Mouse (Mus musculus) spleen, adult 10 weeks (tissue): Measurements from ENCODE around the gene Mrps34. TPM values are rescaled to one million over a fixed set of nuclear protein-coding genes. Genes with fewer than 3 reads are reported as not detected.

Experiments used
- polyA plus RNA-seq: library from polyadenylated mRNA; stranded (reverse); fragments of 350-450 nt; fragmentation: Illumina TruSeq; extraction: RNeasy Lipid Tissue Mini Kit (QIAGEN cat#74804); gene quantifications from one replicate; pipeline ENCODE4 v1.2.3, GENCODE M21; 2015; ENCODE audit warnings: low replicate concordance; ENCODE audit not compliant: insufficient read depth

The Mrps34 gene
- polyA plus RNA-seq = 18.6 TPM

DNA sequence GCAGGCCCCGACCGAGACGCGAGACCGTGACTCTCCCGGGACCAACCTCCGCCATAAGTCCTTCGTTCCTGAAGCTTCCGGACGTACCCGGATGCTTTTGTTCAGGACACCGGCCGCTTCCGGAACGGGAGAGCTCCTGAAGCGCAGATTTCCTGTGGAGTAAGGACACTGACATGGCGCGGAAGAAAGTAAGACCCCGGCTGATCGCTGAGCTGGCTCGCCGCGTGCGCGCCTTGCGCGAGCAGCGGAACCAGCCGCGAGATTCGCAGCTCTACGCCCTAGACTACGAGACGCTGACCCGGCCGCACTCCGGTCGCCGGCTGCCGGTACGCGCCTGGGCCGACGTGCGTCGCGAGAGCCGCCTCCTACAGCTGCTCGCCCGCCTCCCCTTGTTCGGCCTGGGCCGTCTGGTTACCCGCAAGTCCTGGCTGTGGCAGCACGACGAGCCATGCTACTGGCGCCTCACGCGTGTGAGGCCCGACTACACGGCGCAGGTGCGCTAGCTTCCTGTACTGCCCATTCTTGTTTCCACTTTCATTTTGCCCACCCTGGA, at the start of gene Mrps34, which contains the start of gene Eme2:
Gene Mrps34, plus strand, starts transcription at position 122 of the 553 bp plus-strand sequence.
Gene Eme2, minus strand, starts transcription at position 93 of the 553 bp plus-strand sequence.

DNA sequence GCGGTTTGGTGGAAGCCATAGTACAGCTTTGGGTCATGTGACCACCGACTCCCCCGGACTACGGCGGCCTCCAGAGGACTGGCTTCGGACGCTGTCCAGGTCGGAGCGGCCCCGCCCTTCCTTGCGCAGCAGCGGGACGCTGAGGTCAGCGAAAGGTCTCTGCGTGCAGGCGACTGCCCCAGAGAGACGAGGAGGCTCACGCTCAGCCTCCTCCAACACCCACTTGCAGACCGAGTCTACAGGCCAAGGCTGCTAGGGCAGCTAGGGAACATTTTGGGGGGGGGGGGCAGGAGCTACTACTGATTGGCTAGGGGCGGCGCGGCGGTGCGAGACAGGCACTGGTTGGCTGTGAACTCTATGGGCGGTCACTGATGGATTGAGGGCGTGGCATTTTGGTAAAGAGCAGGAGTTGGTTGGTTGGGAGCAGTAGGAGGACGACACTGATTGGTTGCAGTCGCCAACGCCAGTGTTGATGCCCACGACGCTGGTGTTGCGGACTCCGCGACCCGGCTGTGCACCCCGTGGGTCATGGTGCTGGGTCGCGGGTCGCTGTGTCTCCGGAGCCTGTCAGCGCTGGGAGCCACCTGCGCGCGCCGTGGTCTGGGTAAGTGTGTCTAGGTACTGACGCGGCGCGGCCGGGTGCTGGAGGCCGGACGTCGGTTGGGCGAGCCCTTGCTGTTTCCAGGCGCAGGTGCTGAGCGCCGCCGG, 44.7 kb upstream of the Mrps34 start, which contains the start of gene Fahd1:
Gene Fahd1, minus strand, starts transcription at position 300 of the 708 bp plus-strand sequence.

DNA sequence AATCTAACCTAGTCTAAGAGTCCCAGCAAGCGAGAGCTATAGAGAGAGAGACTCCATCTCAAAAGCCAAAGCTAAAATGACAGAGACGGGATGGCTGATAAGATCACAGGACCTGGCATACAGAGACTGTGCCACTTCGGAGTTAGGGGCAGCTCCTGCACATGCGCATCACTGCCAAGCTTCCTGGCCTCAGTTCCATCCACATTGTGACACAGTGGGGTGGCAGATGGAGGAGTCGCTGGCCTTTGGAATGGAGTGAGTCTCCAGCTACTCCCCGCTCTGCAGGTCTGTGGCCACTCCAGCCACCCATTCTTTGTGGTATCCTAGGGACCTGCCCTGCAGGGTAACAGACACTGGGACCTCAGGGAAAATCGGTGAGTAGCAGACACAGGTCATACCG, 29.1 kb upstream of the Mrps34 start, which contains the start of gene Igfals:
Gene Igfals, plus strand, starts transcription at position 222 of the 400 bp plus-strand sequence.

DNA sequence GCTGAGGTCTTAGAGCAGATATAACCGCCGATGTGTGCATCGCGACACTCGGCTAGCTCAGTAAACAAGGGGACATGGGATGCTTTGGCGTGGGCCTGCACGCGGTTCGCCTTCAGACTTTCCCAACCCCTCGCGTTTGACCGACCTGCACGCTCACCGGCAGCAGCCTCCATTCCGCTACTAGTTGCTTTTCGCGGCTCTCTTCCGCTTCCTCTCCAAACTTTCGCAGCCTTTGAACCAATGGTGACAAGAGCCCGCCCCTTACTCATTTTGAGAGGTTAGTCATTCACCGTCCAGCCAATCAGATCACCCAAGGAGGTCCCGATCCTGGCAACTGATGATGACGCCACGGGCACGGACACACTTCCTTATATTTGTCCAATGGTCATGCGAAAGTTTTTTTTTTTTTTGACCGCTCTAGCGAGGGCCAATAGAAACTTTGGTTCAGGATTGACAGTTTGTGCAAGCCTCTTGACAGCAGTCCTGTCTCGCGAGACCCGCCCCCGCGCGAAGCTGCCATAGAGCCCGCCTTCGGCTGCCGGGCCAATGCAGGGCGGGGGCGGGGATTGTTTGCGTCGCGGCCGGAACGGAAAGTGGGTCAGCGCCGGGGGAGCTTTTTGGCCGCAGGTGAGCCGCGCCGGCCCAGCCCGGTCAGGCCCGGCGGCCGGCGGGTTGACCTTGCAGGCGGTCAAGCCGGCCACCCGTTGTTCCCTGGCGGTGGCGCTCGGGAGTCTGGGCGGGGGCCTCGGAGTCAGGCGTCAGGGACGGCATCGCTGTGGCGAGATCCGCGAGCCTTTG, 8.6 kb upstream of the Mrps34 start, which contains the start of the genes Nubp2 and Spsb3:
Gene Nubp2, minus strand, starts transcription at position 216 of the 798 bp plus-strand sequence.
Gene Spsb3, plus strand, starts transcription at position 510 of the 798 bp plus-strand sequence.

DNA sequence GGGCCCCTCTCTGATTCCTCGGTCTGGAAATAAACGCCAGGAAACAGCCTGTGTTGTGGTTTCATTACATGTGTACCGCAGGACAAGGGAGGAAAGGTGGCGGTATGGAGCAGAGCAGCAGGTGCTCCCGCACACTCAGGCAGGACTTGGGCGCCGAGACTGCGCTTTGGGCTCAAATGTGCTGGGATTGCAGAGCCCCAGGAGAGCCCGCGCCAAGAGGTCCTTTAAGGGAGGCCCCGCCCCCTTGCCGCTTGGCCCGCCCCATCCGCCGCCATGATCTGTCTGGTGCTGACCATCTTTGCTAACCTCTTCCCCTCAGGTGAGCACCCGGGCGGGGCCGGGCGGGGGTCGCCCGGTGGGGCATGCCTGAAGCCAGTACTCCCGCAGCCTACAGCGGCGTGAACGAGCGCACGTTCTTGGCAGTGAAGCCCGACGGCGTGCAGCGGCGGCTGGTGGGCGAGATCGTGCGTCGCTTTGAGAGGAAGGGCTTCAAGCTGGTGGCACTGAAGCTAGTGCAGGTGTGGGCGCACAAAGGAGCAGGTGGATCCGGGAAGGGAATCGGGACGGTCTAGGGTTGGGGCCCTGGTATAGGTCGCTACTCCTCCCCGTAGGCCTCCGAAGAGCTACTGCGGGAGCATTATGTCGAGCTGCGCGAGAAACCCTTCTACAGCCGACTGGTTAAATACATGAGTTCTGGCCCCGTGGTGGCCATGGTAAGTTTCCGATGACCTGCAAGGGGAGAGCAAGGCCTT, 1.5 kb downstream of the Mrps34 start, which contains the start of gene Nme3:
Gene Nme3, plus strand, starts transcription at position 260 of the 752 bp plus-strand sequence.

DNA sequence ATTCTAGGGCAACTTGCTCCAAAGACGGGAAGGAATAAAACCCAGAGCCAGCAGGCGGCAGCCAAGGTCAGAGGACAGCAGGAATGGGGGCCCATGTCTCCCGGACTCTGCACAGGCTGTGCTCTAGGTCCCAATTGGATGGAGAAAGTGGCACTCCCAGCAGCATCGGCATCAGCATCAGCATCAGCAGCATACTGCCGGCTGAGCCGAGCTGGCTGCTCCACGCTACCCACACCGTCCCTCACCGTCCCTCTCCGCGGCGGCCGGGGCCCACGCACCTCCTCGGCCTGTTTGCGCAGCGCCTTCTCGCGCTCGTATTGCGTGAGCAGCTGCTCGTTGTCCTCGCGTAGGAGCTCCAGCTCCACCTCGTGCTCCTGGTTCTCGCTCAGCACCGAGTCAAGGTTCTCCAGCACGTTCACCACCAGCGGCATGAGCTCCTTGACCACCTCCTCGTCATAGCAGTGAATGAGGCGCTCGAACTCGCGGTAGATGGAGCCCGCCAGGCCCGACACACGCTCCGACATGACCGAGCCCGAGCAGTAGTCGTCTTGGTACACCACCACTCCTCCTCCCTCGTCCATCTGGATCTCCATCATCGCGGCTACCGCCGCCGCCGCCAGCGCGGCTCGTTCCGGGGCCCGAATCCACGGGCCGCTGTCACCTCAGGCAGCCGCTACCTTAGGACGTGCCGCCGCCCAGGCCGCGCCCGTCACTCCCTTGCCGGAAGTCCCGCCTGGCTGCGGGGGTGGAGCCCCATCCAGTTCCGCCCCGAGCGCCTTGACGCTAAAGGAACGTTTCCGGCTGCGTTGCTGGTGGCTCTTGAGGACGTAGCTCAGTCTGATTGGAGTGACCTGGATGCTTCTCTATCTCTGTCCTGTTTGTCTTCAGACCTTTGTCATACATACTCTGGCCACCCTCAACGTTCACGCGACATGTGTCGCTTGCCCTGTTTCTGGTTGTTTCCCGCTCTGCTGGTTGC, 41.6 kb downstream of the Mrps34 start, which contains the start of gene Mapk8ip3:
Gene Mapk8ip3, minus strand, starts transcription at position 719 of the 979 bp plus-strand sequence.

Other genes with a start within 250 kb of the Mrps34 start
- 21.0 TPM for gene Slc9a3r2, start 244.8 kb upstream of the Mrps34 start, polyA plus RNA-seq
- gene Npw, start 236.7 kb upstream of the Mrps34 start, polyA plus RNA-seq = not detected
- 15.5 TPM for gene Zfp598, start 225.4 kb upstream of the Mrps34 start, polyA plus RNA-seq
- gene Syngr3, start 205.2 kb upstream of the Mrps34 start, polyA plus RNA-seq = not detected
- 16.0 TPM for gene Gfer, start 199.0 kb upstream of the Mrps34 start, polyA plus RNA-seq
- gene Noxo1, start 198.9 kb upstream of the Mrps34 start, polyA plus RNA-seq = 4.3 TPM
- gene Tbl3, start 187.5 kb upstream of the Mrps34 start, polyA plus RNA-seq = 8.7 TPM
- gene Rnf151, start 177.1 kb upstream of the Mrps34 start, polyA plus RNA-seq = not detected
- gene Rps2, start 177.0 kb upstream of the Mrps34 start, polyA plus RNA-seq = 1,280 TPM
- 148 TPM for gene Ndufb10, start 170.6 kb upstream of the Mrps34 start, polyA plus RNA-seq
- not detected for gene Rpl3l, start 167.3 kb upstream of the Mrps34 start, polyA plus RNA-seq
- 62.1 TPM for gene Msrb1, start 158.5 kb upstream of the Mrps34 start, polyA plus RNA-seq
- gene Hs3st6, start 142.1 kb upstream of the Mrps34 start, polyA plus RNA-seq = not detected
- 0.51 TPM for gene Meiob, start 90.8 kb upstream of the Mrps34 start, polyA plus RNA-seq
- gene Hagh, start 55.0 kb upstream of the Mrps34 start, polyA plus RNA-seq = 62.0 TPM
- gene Fahd1, start 44.8 kb upstream of the Mrps34 start, polyA plus RNA-seq = 9.4 TPM
- 0.36 TPM for gene Igfals, start 29.1 kb upstream of the Mrps34 start, polyA plus RNA-seq
- gene Nubp2, start 8.8 kb upstream of the Mrps34 start, polyA plus RNA-seq = 30.4 TPM
- gene Spsb3, start 8.5 kb upstream of the Mrps34 start, polyA plus RNA-seq = 12.0 TPM
- 12.4 TPM for gene Eme2, start within 50 bp of the Mrps34 start, polyA plus RNA-seq
- 14.5 TPM for gene Nme3, start 1.4 kb downstream of the Mrps34 start, polyA plus RNA-seq
- 68.1 TPM for gene Mapk8ip3, start 41.9 kb downstream of the Mrps34 start, polyA plus RNA-seq
- 50.0 TPM for gene Jpt2, start 65.6 kb downstream of the Mrps34 start, polyA plus RNA-seq
- 25.7 TPM for gene Cramp1l, start 120.7 kb downstream of the Mrps34 start, polyA plus RNA-seq
- 42.9 TPM for gene Ift140, start 121.0 kb downstream of the Mrps34 start, polyA plus RNA-seq
- 19.4 TPM for gene Tmem204, start 188.5 kb downstream of the Mrps34 start, polyA plus RNA-seq
- gene Telo2, start 220.9 kb downstream of the Mrps34 start, polyA plus RNA-seq = 20.8 TPM
- not detected for gene Ptx4, start 225.6 kb downstream of the Mrps34 start, polyA plus RNA-seq
- 21.3 TPM for gene Clcn7, start 238.3 kb downstream of the Mrps34 start, polyA plus RNA-seq